Mouse (Mus musculus) layer of hippocampus, postnatal 10 days (tissue): ENCODE measurements at regions not wholly inside any gene's neighbourhood (a gene's known extent, or its start where the extent isn't known, plus 50 kb on each side); places are given as distances from the start of the nearest gene placed in this dataset.

Experiments
- DNase-seq, 2 experiments: peaks; one replicate each; pipeline ENCODE4 v3.0.0; 2021; ENCODE audit warnings: low spot score in 2 of 2

GRCm38 (mm10) chr1:23214462-23215158 lies 112.6 kb upstream of the 4933415F23Rik start:
- peak in 1 of 2 experiments; percentile 17 for DNase-seq

GRCm38 (mm10) chr1:23207843-23208242 lies 105.8 kb upstream of the 4933415F23Rik start:
- DNase-seq = no peak

GRCm38 (mm10) chr1:23207024-23207423 lies 105.0 kb upstream of the 4933415F23Rik start:
- DNase-seq = no peak

GRCm38 (mm10) chr1:23202511-23203435 lies 100.7 kb upstream of the 4933415F23Rik start:
- no peak for DNase-seq

- no peak for DNase-seq
Measured at GRCm38 (mm10) chr1:23200460-23200859, 98.4 kb upstream of the 4933415F23Rik start.

GRCm38 (mm10) chr1:23190316-23191005 lies 88.4 kb upstream of the 4933415F23Rik start:
- no peak for DNase-seq

- no peak for DNase-seq
Measured at GRCm38 (mm10) chr1:23189790-23190189, 87.7 kb upstream of the 4933415F23Rik start.

- DNase-seq = no peak
Measured at GRCm38 (mm10) chr1:23188216-23188615, 86.2 kb upstream of the 4933415F23Rik start.

- DNase-seq = no peak
Measured at GRCm38 (mm10) chr1:23187446-23188206, 85.6 kb upstream of the 4933415F23Rik start.

GRCm38 (mm10) chr1:23184728-23185127 lies 82.7 kb upstream of the 4933415F23Rik start:
- no peak for DNase-seq

- no peak for DNase-seq
Measured at GRCm38 (mm10) chr1:23182541-23182940, 80.5 kb upstream of the 4933415F23Rik start.

GRCm38 (mm10) chr1:23178335-23178974 lies 76.4 kb upstream of the 4933415F23Rik start:
- DNase-seq = no peak

GRCm38 (mm10) chr1:23174022-23174421 lies 72.0 kb upstream of the 4933415F23Rik start:
- DNase-seq = no peak

GRCm38 (mm10) chr1:23173054-23173802 lies 71.2 kb upstream of the 4933415F23Rik start:
- no peak for DNase-seq

- DNase-seq = no peak
Measured at GRCm38 (mm10) chr1:23171336-23171735, 69.3 kb upstream of the 4933415F23Rik start.

GRCm38 (mm10) chr1:23170711-23171110 lies 68.7 kb upstream of the 4933415F23Rik start:
- DNase-seq = no peak

GRCm38 (mm10) chr1:23168504-23168903 lies 66.5 kb upstream of the 4933415F23Rik start:
- DNase-seq = no peak

GRCm38 (mm10) chr1:23163371-23163935 lies 61.4 kb upstream of the 4933415F23Rik start:
- DNase-seq = no peak

GRCm38 (mm10) chr1:23162766-23163165 lies 60.7 kb upstream of the 4933415F23Rik start:
- no peak for DNase-seq
